ENCODE assay signal across 22 mouse cellular contexts in the genomic region with DNA sequence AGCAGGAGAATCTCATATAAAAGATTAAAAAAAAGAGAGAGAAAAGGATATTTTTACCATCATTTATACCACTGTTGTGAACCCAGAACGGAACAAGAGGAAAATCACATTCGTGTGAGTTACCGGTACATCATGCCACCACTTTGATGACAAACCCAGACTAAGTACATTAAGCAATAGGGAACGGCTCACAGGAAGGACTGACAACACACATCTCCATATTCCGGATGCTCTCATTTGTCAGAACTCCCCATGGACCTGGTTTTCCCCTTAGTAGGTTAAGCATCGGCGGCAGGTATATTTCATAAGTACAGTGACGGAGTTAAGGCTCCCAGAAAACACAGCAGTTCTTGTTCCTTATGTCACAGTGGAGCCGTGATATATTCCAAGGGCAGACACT.
DNase-seq lines count a peak whose midpoint lies in the region; ATAC-seq lines count a peak whose summit lies in the region.
"Had no signal": no experiment of that assay in that cellular context is flagged by ENCODE, and none has a peak within 500 bp of the region (broad histone marks: within the 10 kb centered on the region; RNA-seq: fewer than 3 reads in every experiment).

No protein-coding gene starts in this region.

- no peak overlapping the region for H3K4me3 ChIP-seq in hindbrain, embryonic 15.5 days
- H3K4me3 ChIP-seq in hindbrain, embryonic 14.5 days (replicated peaks; ENCODE audit: low read length): no peak overlapping the region
- H3K4me3 ChIP-seq in midbrain, embryonic 11.5 days (ENCODE audit: low read depth, low read length): no peak overlapping the region
- H3K4me3 ChIP-seq in midbrain, embryonic 16.5 days (ENCODE audit: low read depth, low read length): no peak overlapping the region
- H3K4me3 ChIP-seq: embryonic facial prominence, embryonic 10.5 days; embryonic facial prominence, embryonic 12.5 days; forebrain, embryonic 12.5 days had no signal

- H3K27ac ChIP-seq in hindbrain, embryonic 15.5 days (replicated peaks): 0 out of 2 replicates have a peak overlapping the region, but pooled peaks have one; percentile 20
- H3K27ac ChIP-seq in hindbrain, embryonic 14.5 days: no peak overlapping the region
- H3K27ac ChIP-seq in midbrain, embryonic 11.5 days (ENCODE audit: low read depth, low read length): no peak overlapping the region
- H3K27ac ChIP-seq in midbrain, embryonic 16.5 days (ENCODE audit: low read length): no peak overlapping the region
- H3K27ac ChIP-seq: embryonic facial prominence, embryonic 10.5 days; embryonic facial prominence, embryonic 12.5 days; forebrain, embryonic 12.5 days had no signal

- ATAC-seq in frontal cortex, adult (ENCODE audit: low TSS enrichment): peak; percentile 23; the same call in 1 of the 2 replicates
- no peak for ATAC-seq in hindbrain, embryonic 15.5 days (ENCODE audit: low FRiP score, low read depth)
- ATAC-seq in hindbrain, embryonic 14.5 days (ENCODE audit: low FRiP score): no peak
- no peak for ATAC-seq in midbrain, embryonic 11.5 days (ENCODE audit: low FRiP score)
- no peak for ATAC-seq in midbrain, embryonic 16.5 days
- peak; percentile 54 for ATAC-seq in megakaryocyte progenitor cell, adult 5-6 weeks (replicated peaks; ENCODE audit: poor library complexity)
- ATAC-seq: forebrain, embryonic 14.5 days; forebrain, postnatal 0 days had no signal

- H3K4me2 ChIP-seq in hindbrain, embryonic 15.5 days: no peak overlapping the region
- H3K4me2 ChIP-seq in hindbrain, embryonic 14.5 days (replicated peaks): no peak overlapping the region
- no peak overlapping the region for H3K4me2 ChIP-seq in midbrain, embryonic 11.5 days
- H3K4me2 ChIP-seq in midbrain, embryonic 16.5 days (ENCODE audit: low read length): no peak overlapping the region
- H3K4me2 ChIP-seq: embryonic facial prominence, embryonic 12.5 days; forebrain, embryonic 12.5 days had no signal

- 65% methylated on average over 9 of the region's 9 CpGs for WGBS in hindbrain, embryonic 15.5 days
- WGBS in hindbrain, embryonic 14.5 days: 72% methylated on average over 9 of the region's 9 CpGs
- 89% methylated on average over 9 of the region's 9 CpGs for WGBS in midbrain, embryonic 11.5 days
- 77% methylated on average over 9 of the region's 9 CpGs for WGBS in midbrain, embryonic 16.5 days

- no peaks in the 10 kb centered on the region for H3K36me3 ChIP-seq in hindbrain, embryonic 15.5 days
- no peaks in the 10 kb centered on the region for H3K36me3 ChIP-seq in hindbrain, embryonic 14.5 days (replicated peaks; ENCODE audit: control insufficient read depth, insufficient read depth)
- no peaks in the 10 kb centered on the region for H3K36me3 ChIP-seq in midbrain, embryonic 11.5 days (ENCODE audit: control insufficient read depth, insufficient read depth, low read length)
- H3K36me3 ChIP-seq in midbrain, embryonic 16.5 days (ENCODE audit: control insufficient read depth, insufficient read depth, low read length): no peaks in the 10 kb centered on the region
- H3K36me3 ChIP-seq: embryonic facial prominence, embryonic 10.5 days; embryonic facial prominence, embryonic 12.5 days; forebrain, embryonic 12.5 days had no signal

- H3K9me3 ChIP-seq in hindbrain, embryonic 15.5 days: no peaks in the 10 kb centered on the region
- no peaks in the 10 kb centered on the region for H3K9me3 ChIP-seq in hindbrain, embryonic 14.5 days (ENCODE audit: control insufficient read depth, low read length)
- no peaks in the 10 kb centered on the region for H3K9me3 ChIP-seq in midbrain, embryonic 11.5 days (ENCODE audit: control insufficient read depth, low read length)
- H3K9me3 ChIP-seq in midbrain, embryonic 16.5 days (replicated peaks; ENCODE audit: control insufficient read depth, low read length, poor library complexity, severe bottlenecking): no peaks in the 10 kb centered on the region
- H3K9me3 ChIP-seq: embryonic facial prominence, embryonic 10.5 days; embryonic facial prominence, embryonic 12.5 days; forebrain, embryonic 12.5 days had no signal

- DNase-seq in frontal cortex, adult 2 months (ENCODE audit: extremely low spot score in 1 of 2, low spot score in 1 of 2): no peak
- DNase-seq in hindbrain, embryonic 14.5 days (ENCODE audit: low spot score): no peak
- DNase-seq in midbrain, embryonic 11.5 days (ENCODE audit: low spot score, missing footprints): peak; percentile 87
- no peak for DNase-seq in embryo, embryonic 10 days (ENCODE audit: low spot score)
- DNase-seq: adrenal gland, adult 2 months; adrenal gland, postnatal 10 days; adrenal gland, postnatal 25 days; cerebellum, adult 11 months; cerebellum, adult 18-20 months; cerebellum, adult 8-10 months; cerebellum, adult 9-11 months; cerebellum, postnatal 14 days; cerebellum, postnatal 36 days had no signal

- no peaks in the 10 kb centered on the region for H3K27me3 ChIP-seq in hindbrain, embryonic 15.5 days
- no peaks in the 10 kb centered on the region for H3K27me3 ChIP-seq in hindbrain, embryonic 14.5 days (ENCODE audit: control insufficient read depth, insufficient read depth, low read length)
- H3K27me3 ChIP-seq in midbrain, embryonic 11.5 days (ENCODE audit: control insufficient read depth, insufficient read depth, low read length): no peaks in the 10 kb centered on the region
- no peaks in the 10 kb centered on the region for H3K27me3 ChIP-seq in midbrain, embryonic 16.5 days (ENCODE audit: control insufficient read depth, insufficient read depth, low read depth, low read length)
- H3K27me3 ChIP-seq: embryonic facial prominence, embryonic 12.5 days; forebrain, embryonic 12.5 days had no signal

- H3K9ac ChIP-seq in hindbrain, embryonic 15.5 days: no peak overlapping the region
- no peak overlapping the region for H3K9ac ChIP-seq in hindbrain, embryonic 14.5 days
- H3K9ac ChIP-seq in midbrain, embryonic 11.5 days (ENCODE audit: low read length): no peak overlapping the region
- H3K9ac ChIP-seq in midbrain, embryonic 16.5 days (ENCODE audit: low read depth, low read length): no peak overlapping the region
- H3K9ac ChIP-seq: embryonic facial prominence, embryonic 12.5 days; forebrain, embryonic 12.5 days; forebrain, postnatal 0 days had no signal

- no peaks in the 10 kb centered on the region for H3K4me1 ChIP-seq in hindbrain, embryonic 15.5 days (replicated peaks)
- no peaks in the 10 kb centered on the region for H3K4me1 ChIP-seq in hindbrain, embryonic 14.5 days (replicated peaks; ENCODE audit: control insufficient read depth, insufficient read depth, low read length)
- H3K4me1 ChIP-seq in midbrain, embryonic 11.5 days (ENCODE audit: control insufficient read depth, insufficient read depth, low read length): no peaks in the 10 kb centered on the region
- H3K4me1 ChIP-seq in midbrain, embryonic 16.5 days (ENCODE audit: control insufficient read depth, insufficient read depth, low read length): no peaks in the 10 kb centered on the region
- H3K4me1 ChIP-seq: embryonic facial prominence, embryonic 10.5 days; embryonic facial prominence, embryonic 12.5 days; forebrain, embryonic 12.5 days had no signal

Comparison
In these comparisons a context has a peak if more than half of its experiments do, and no peak if none do; other contexts are left out.
1. ATAC-seq: peak in frontal cortex, adult (single experiment) and megakaryocyte progenitor cell, adult 5-6 weeks (single experiment); none in hindbrain, embryonic 15.5 days (single experiment), hindbrain, embryonic 14.5 days (single experiment), midbrain, embryonic 11.5 days (single experiment) and midbrain, embryonic 16.5 days (single experiment).